Mouse (Mus musculus) forebrain, embryonic 11.5 days (tissue): ENCODE data around the gene Ihh. TPM values are rescaled to one million over a fixed set of nuclear protein-coding genes. Genes with fewer than 3 reads are reported as not detected.
A peak's percentile ranks its signal among the peaks of the same experiment; 100 is the strongest.

Source experiments
- ATAC-seq: fragments of 200-750 bp; cut with Nextera tagmentation; replicated peaks from 2 replicates; pipeline ENCODE4 v1.8.0; 2017; ENCODE audit warnings: moderate TSS enrichment; ENCODE audit not compliant: low FRiP score
- DNase-seq: peaks from one replicate; pipeline ENCODE4 v3.0.0-alpha.2; 2017; ENCODE audit warnings: low spot score
- H3K27ac ChIP-seq: fragments of 300-500 bp; sonication (generic); 2 replicates; pipeline ENCODE4 v1.5.1; 2014; ENCODE audit warnings: low read depth, low read length
- H3K27me3 ChIP-seq: fragments of 300-500 bp; sonication (generic); 2 replicates; pipeline ENCODE4 v1.6.1; 2014; ENCODE audit warnings: mild to moderate bottlenecking, low read length, mixed read lengths; ENCODE audit not compliant: control insufficient read depth, insufficient read depth
- H3K36me3 ChIP-seq: fragments of 300-500 bp; sonication (generic); 2 replicates; pipeline ENCODE4 v1.6.1; 2014; ENCODE audit warnings: mild to moderate bottlenecking, low read length, moderate library complexity, mixed read lengths; ENCODE audit not compliant: control insufficient read depth, insufficient read depth
- H3K4me1 ChIP-seq: fragments of 300-500 bp; sonication (generic); replicated peaks from 2 replicates; pipeline ENCODE4 v1.6.1; 2014; ENCODE audit warnings: low read length, mixed read lengths; ENCODE audit not compliant: control insufficient read depth, insufficient read depth
- H3K4me2 ChIP-seq: fragments of 300-500 bp; sonication (generic); 2 replicates; pipeline ENCODE4 v1.6.1; 2014; ENCODE audit warnings: low read depth, mild to moderate bottlenecking, low read length, moderate library complexity, mixed read lengths; ENCODE audit not compliant: severe bottlenecking
- H3K4me3 ChIP-seq: fragments of 300-500 bp; sonication (generic); 2 replicates; pipeline ENCODE4 v1.5.1; 2014; ENCODE audit warnings: low read depth, low read length
- H3K9ac ChIP-seq: fragments of 300-500 bp; sonication (generic); 2 replicates; pipeline ENCODE4 v1.6.1; 2014; ENCODE audit warnings: low read length
- H3K9me3 ChIP-seq: fragments of 300-500 bp; sonication (generic); 2 replicates; pipeline ENCODE4 v1.6.1; 2016; ENCODE audit warnings: low read length, mixed read lengths; ENCODE audit not compliant: control insufficient read depth
- WGBS: fragments of 180-500 bp; shearing (Covaris S2); extraction: QIAGEN DNeasy Blood & Tissue Kit; methylation state at CpG from one replicate; pipeline ENCODE4 v1.1.7; 2014; 5-methylcytosine and 5-hydroxymethylcytosine counted together
- microRNA counts: library from miRNA; unstranded; fragments of <30 nt; microRNA quantifications from one replicate; lab custom pipeline; 2015
- microRNA-seq: library from miRNA; unstranded; fragments of <30 nt; microRNA quantifications from one replicate; pipeline ENCODE4, GENCODE M21; 2016; ENCODE audit not compliant: insufficient number of aligned reads
- polyA plus RNA-seq: library from polyadenylated mRNA; unstranded; fragments of >200 nt; fragmentation: Nextera tagmentation; extraction: Ambion mirVana; gene quantifications from 2 replicates; pipeline ENCODE4 v1.2.1, GENCODE M21; 2014

The Ihh gene
- polyA plus RNA-seq, 1 experiment from 2014 or later = 0.07 TPM

DNA sequence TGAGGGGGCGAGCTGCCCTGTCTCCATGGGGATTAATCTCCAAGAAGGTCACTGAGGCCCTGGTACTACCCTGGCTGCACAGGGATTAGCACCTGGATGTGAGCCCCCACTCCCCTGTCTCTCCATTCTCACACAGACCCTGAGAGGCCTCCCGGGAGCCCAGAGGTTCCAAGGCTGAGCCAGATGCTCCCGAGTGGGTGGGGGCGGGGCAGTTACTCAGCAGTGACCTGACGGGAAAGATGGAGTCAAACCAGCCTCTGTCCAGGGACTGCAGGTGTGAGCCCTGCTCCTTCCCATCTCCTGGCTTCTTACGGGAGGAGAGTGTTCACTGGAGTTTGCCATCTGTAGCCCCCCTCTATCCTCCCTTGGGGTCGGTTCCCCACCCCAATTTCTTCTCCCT lies 53.5 kb downstream of the Ihh start:
- WGBS = 2% methylated on average over 7 of the region's 7 CpGs
- H3K9me3 ChIP-seq = no peaks in the 10 kb centered on the region
- no peak overlapping the region for H3K27ac ChIP-seq
- peaks cover 84% of the 10 kb centered on the region for H3K27me3 ChIP-seq
- H3K4me2 ChIP-seq = no peak overlapping the region
- H3K9ac ChIP-seq = no peak overlapping the region
- H3K4me3 ChIP-seq = no peak overlapping the region
- no peaks in the 10 kb centered on the region for H3K36me3 ChIP-seq
- ATAC-seq (no peak), DNase-seq (no peak)
- peaks cover 13% of the 10 kb centered on the region; the same call in 1 of the 2 replicates for H3K4me1 ChIP-seq

MicroRNA genes within 50 kb of the gene (microRNA counts, 519-probe panel; counts per million panel counts)
- microRNA mmu-miR-375 (lab: Ali Mortazavi, UCI) = 31.2 counts per million

Small RNA genes lying within 50 kb of the gene (microRNA-seq; reads per million reads assigned to microRNA genes)
- 298 reads per million, percentile 51 among the genes with 10 or more reads in this experiment for gene Mir375

Other genes starting within 250 kb of the Ihh start
- 5.8 and 6.7 TPM in 2 replicates for gene Cyp27a1, start 238.1 kb downstream of the Ihh start, polyA plus RNA-seq
- 0.39 TPM in 1 of 2 replicates, not detected in the other for gene Prkag3, start 202.5 kb downstream of the Ihh start, polyA plus RNA-seq
- 7.0 and 8.5 TPM in 2 replicates for gene Wnt6, start 179.8 kb downstream of the Ihh start, polyA plus RNA-seq
- gene Wnt10a, start 160.2 kb downstream of the Ihh start, polyA plus RNA-seq = 1.5 and 2.4 TPM in 2 replicates
- 1.2 and 1.4 TPM in 2 replicates for gene Cdk5r2, start 96.7 kb downstream of the Ihh start, polyA plus RNA-seq
- gene Fev, start 66.3 kb downstream of the Ihh start, polyA plus RNA-seq = not detected in 2 replicates
- gene Cryba2, start 58.5 kb downstream of the Ihh start, polyA plus RNA-seq = not detected in 2 replicates
- 0.11 and 0.25 TPM in 2 replicates for gene Cfap65, start 16.1 kb downstream of the Ihh start, polyA plus RNA-seq
- 9.1 and 12.7 TPM in 2 replicates for gene Nhej1, start 173.5 kb upstream of the Ihh start, polyA plus RNA-seq
- gene Slc23a3, start 182.2 kb upstream of the Ihh start, polyA plus RNA-seq = 0.15 TPM in 1 of 2 replicates, not detected in the other
- 48.4 and 49.1 TPM in 2 replicates for gene Cnppd1, start 191.0 kb upstream of the Ihh start, polyA plus RNA-seq
- gene Retreg2, start 191.1 kb upstream of the Ihh start, polyA plus RNA-seq = 58.9 and 65.6 TPM in 2 replicates
- gene Zfand2b, start 217.0 kb upstream of the Ihh start, polyA plus RNA-seq = 27.9 and 31.7 TPM in 2 replicates
- gene Abcb6, start 228.7 kb upstream of the Ihh start, polyA plus RNA-seq = 27.4 and 30.2 TPM in 2 replicates
- gene Ankzf1, start 240.5 kb upstream of the Ihh start, polyA plus RNA-seq = 18.9 and 19.0 TPM in 2 replicates
- gene Atg9a, start 240.5 kb upstream of the Ihh start, polyA plus RNA-seq = 19.6 and 23.5 TPM in 2 replicates